Mouse (Mus musculus) intestine, embryonic 14.5 days (tissue): ENCODE data around the gene Serhl. TPM values are rescaled to one million over a fixed set of nuclear protein-coding genes. Genes with fewer than 3 reads are reported as not detected.

Experiments
- ATAC-seq: fragments of 200-750 bp; cut with Nextera tagmentation; replicated peaks from 2 replicates; pipeline ENCODE4 v1.8.0; 2017; ENCODE audit warnings: low read depth, moderate number of reproducible peaks, moderate TSS enrichment, moderate library complexity; ENCODE audit not compliant: low FRiP score, low TSS enrichment
- DNase-seq: peaks from one replicate; pipeline ENCODE4 v3.0.0-alpha.2; 2018; ENCODE audit warnings: low spot score
- H3K27ac ChIP-seq: fragments of 300-500 bp; sonication (generic); 2 replicates; pipeline ENCODE4 v1.5.1; 2014; ENCODE audit warnings: low read depth, mild to moderate bottlenecking, control low read depth
- H3K27me3 ChIP-seq: fragments of 300-500 bp; sonication (generic); replicated peaks from 2 replicates; pipeline ENCODE4 v1.6.1; 2014; ENCODE audit warnings: low read length, control low read depth; ENCODE audit not compliant: control insufficient read depth, insufficient read depth
- H3K36me3 ChIP-seq: fragments of 300-500 bp; sonication (generic); 2 replicates; pipeline ENCODE4 v1.6.1; 2014; ENCODE audit warnings: low read length, control low read depth; ENCODE audit not compliant: control insufficient read depth, insufficient read depth
- H3K4me1 ChIP-seq: fragments of 300-500 bp; sonication (generic); replicated peaks from 2 replicates; pipeline ENCODE4 v1.6.1; 2014; ENCODE audit warnings: low read length, control low read depth, mixed read lengths; ENCODE audit not compliant: control insufficient read depth, insufficient read depth
- H3K4me2 ChIP-seq: fragments of 300-500 bp; sonication (generic); 2 replicates; pipeline ENCODE4 v1.6.1; 2014; ENCODE audit warnings: low read length
- H3K4me3 ChIP-seq: fragments of 300-500 bp; sonication (generic); 2 replicates; pipeline ENCODE4 v1.5.1; 2014; ENCODE audit warnings: low read depth, low read length, control low read depth, mixed read lengths
- H3K9ac ChIP-seq: fragments of 300-500 bp; sonication (generic); 2 replicates; pipeline ENCODE4 v1.6.1; 2014; ENCODE audit warnings: mild to moderate bottlenecking, low read length
- H3K9me3 ChIP-seq: fragments of 300-500 bp; sonication (generic); 2 replicates; pipeline ENCODE4 v1.6.1; 2016; ENCODE audit warnings: low read length, control low read depth; ENCODE audit not compliant: control insufficient read depth
- WGBS: fragments of 180-500 bp; shearing (Covaris S2); extraction: QIAGEN DNeasy Blood & Tissue Kit; methylation state at CpG from one replicate; pipeline ENCODE4 v1.1.7; 2014; 5-methylcytosine and 5-hydroxymethylcytosine counted together
- polyA plus RNA-seq: library from polyadenylated mRNA; unstranded; fragments of >200 nt; fragmentation: Nextera tagmentation; extraction: Ambion mirVana; gene quantifications from 2 replicates; pipeline ENCODE4 v1.2.1, GENCODE M21; 2014

Gene Serhl
- polyA plus RNA-seq, 1 experiment from 2014 or later = 71.9 TPM

DNA sequence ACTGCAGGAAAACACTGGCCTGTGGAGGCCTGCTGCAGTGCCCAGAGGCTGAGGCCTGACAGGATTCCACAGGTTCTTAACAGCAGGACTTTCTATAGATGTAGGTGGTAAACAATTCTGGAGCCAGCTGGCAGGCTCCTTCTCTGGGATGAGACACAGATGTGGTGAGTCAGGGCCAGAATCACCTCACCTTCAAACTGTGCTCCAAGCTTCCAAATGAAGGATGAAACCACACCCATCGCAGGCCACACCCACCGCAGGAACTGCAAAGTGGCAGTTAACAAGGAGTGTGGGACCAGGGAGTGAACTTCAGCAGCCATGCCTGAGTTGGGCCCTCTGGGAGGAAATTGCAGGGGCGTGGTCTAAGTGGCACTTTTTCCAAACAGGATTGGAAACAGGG lies 1.6 kb downstream of the Serhl start:
- Histone ChIP-seq H3K4me1 (peaks cover 8% of the 10 kb centered on the region), H3K9me3 (no peaks in the 10 kb centered on the region), H3K36me3 (no peaks in the 10 kb centered on the region), H3K27me3 (0 out of 2 replicates have a peak, but pooled peaks cover 7% of the 10 kb centered on the region), H3K4me2 (no peak overlapping the region), H3K4me3 (no peak overlapping the region), H3K9ac (no peak overlapping the region), H3K27ac (no peak overlapping the region)
- ATAC-seq (0 out of 2 replicates have a peak, but pooled peaks have one; percentile 60), DNase-seq (no peak)
- WGBS = 36% methylated on average over 3 of the region's 3 CpGs

DNA sequence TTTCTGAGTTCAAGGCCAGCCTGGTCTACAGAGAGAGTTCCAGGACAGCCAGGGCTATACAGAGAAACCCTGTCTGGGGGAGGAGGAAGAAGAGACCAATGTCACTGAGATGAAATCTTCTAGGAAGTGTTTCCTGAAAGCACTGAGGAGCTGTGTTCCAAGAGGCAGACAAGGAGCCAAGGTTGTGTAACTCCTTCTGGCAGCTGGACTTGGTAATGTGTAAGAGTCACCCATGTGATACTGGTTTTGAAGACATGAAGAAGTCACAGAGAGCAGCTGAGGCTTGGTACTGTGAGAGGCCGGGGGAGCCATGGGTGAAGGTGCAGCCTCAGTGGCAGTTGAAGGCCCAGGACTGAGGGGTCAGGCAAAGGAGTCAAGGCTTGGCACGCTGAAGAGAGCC lies 4.4 kb downstream of the Serhl start:
- Histone ChIP-seq H3K9me3 (no peaks in the 10 kb centered on the region), H3K4me2 (no peak overlapping the region), H3K27me3 (0 out of 2 replicates have a peak, but pooled peaks cover 7% of the 10 kb centered on the region), H3K9ac (no peak overlapping the region), H3K36me3 (no peaks in the 10 kb centered on the region), H3K4me1 (peaks cover 8% of the 10 kb centered on the region; the same call in 1 of the 2 replicates), H3K4me3 (no peak overlapping the region), H3K27ac (no peak overlapping the region)
- DNase-seq (no peak), ATAC-seq (no peak)
- 88% methylated on average over 2 of the region's 2 CpGs for WGBS

DNA sequence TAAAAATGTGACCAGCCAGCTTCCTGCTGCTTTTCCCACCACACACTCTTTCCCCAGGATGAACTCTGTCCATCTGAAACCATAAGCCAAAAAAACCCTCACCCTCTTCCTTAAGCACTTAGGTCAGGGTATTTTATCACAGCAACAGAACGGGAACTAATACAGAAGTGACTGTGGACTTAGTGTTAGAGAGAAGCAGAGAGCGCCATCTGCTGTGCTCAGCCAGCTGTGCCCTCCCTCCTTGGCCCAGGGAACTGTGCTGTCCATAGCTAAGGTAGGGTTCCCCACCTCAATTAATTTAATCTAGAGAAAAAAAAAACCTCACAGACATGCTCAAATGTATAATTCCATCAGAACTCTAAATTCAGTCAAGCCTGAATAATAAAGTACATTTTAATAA lies 6.6 kb downstream of the Serhl start:
- Histone ChIP-seq H3K9ac (no peak overlapping the region), H3K9me3 (no peaks in the 10 kb centered on the region), H3K36me3 (no peaks in the 10 kb centered on the region), H3K4me3 (no peak overlapping the region), H3K4me1 (peaks cover 8% of the 10 kb centered on the region; the same call in 1 of the 2 replicates), H3K27ac (no peak overlapping the region), H3K27me3 (no peaks in the 10 kb centered on the region), H3K4me2 (no peak overlapping the region)
- no peak for DNase-seq
- 45% methylated on average over 2 of the region's 2 CpGs for WGBS
- ATAC-seq = no peak

DNA sequence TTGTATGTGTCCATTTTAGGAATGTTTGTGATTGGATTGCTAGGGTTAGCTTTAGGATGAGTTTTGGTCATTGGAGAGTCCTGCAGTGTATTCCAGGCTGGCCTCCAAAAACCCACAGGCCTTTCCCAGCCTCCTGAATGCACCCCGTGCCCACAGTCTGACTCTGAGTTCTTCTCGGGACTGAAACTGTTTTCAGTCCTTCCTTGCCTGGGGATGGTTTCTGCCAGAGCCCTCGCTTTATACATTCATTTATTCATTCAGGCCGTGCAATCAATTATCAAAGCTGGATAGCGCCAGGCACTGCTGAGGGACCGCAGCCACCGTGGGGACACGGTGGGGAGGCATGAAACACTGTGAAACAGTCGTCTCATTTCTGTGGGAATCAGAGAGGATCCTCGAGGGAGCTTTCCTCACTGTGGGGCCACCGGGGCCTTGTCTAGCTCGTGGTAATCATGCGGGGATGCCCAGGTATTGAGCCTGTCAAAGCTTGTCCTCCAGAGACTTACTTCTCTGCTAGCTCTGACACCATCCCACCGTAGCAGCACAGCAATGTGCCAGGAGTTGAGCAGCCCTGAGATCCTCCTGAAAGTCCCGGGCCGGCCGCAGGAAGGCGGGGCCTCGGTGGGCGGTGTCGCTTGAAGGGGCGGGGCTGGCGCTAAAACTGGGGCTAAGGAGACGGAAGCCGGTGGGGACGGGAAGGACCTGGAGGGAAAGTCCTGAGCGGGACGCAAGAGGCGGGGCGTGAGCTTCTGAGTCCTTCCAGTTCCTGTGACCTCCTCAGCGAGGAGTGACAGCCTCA lies 10.4 kb downstream of the Serhl start:
- H3K36me3 ChIP-seq = no peaks in the 10 kb centered on the region
- H3K4me2 ChIP-seq = peak overlapping the region; percentile 83
- DNase-seq = peak; percentile 95
- H3K9me3 ChIP-seq = no peaks in the 10 kb centered on the region
- 0 out of 2 replicates have a peak overlapping the region, but pooled peaks have one; percentile 67 for H3K27ac ChIP-seq
- 4% methylated on average over 31 of the region's 31 CpGs for WGBS
- peak overlapping the region; percentile 51 for H3K4me3 ChIP-seq
- peak; percentile 93 for ATAC-seq
- peaks cover 8% of the 10 kb centered on the region; the same call in 1 of the 2 replicates for H3K4me1 ChIP-seq
- no peaks in the 10 kb centered on the region for H3K27me3 ChIP-seq
- peak overlapping the region; percentile 62 for H3K9ac ChIP-seq

DNA sequence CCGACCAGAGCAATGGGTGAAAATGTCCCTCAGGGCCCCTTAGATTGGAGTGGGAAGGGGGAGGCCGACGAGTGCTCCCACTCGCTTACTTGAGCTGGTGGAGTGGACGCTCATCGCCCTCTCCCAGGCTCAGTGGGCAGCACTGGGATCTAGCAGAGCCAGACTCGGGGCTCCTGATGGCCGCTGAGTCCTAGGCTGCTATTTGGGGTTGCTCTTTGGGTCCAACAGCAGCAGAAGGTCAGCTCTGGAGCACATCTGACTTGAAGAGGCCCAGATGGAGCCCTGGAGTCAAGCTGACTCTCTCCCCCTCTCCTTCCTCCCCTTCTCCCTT lies 11.0 kb downstream of the Serhl start:
- no peaks in the 10 kb centered on the region for H3K27me3 ChIP-seq
- peak overlapping the region; percentile 51 for H3K4me3 ChIP-seq
- WGBS = 1% methylated on average over 8 of the region's 8 CpGs
- peaks cover 8% of the 10 kb centered on the region; the same call in 1 of the 2 replicates for H3K4me1 ChIP-seq
- ATAC-seq = peak; percentile 55
- peak overlapping the region; percentile 62 for H3K9ac ChIP-seq
- H3K4me2 ChIP-seq = peak overlapping the region; percentile 83
- no peaks in the 10 kb centered on the region for H3K9me3 ChIP-seq
- no peaks in the 10 kb centered on the region for H3K36me3 ChIP-seq
- no peak for DNase-seq
- H3K27ac ChIP-seq = 0 out of 2 replicates have a peak overlapping the region, but pooled peaks have one; percentile 67

DNA sequence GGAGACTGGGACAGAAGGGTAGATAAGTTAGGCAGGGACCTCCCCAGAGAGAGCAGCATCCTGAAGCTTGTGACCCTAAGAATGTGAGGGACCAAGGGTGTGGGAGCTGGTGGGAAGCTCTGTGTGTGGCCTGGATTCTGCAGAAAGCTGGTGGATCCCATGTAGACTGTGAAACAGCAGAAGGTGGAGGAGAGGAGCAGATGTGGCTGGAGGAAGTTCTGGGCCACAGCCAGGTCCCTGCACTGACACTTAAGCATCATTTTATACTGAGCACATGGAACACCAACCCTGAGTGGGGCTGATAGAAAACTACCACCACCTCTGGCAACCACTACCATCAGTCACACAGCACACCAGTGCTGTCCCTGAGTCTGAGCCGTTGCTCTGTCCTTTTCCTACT lies 13.8 kb downstream of the Serhl start:
- no peaks in the 10 kb centered on the region for H3K27me3 ChIP-seq
- H3K4me3 ChIP-seq = no peak overlapping the region
- WGBS = 72% methylated on average over 1 of the region's 1 CpGs
- no peaks in the 10 kb centered on the region for H3K36me3 ChIP-seq
- H3K4me2 ChIP-seq = no peak overlapping the region
- peaks cover 8% of the 10 kb centered on the region; the same call in 1 of the 2 replicates for H3K4me1 ChIP-seq
- no peak overlapping the region for H3K27ac ChIP-seq
- no peaks in the 10 kb centered on the region for H3K9me3 ChIP-seq
- DNase-seq = no peak
- no peak for ATAC-seq
- no peak overlapping the region for H3K9ac ChIP-seq

DNA sequence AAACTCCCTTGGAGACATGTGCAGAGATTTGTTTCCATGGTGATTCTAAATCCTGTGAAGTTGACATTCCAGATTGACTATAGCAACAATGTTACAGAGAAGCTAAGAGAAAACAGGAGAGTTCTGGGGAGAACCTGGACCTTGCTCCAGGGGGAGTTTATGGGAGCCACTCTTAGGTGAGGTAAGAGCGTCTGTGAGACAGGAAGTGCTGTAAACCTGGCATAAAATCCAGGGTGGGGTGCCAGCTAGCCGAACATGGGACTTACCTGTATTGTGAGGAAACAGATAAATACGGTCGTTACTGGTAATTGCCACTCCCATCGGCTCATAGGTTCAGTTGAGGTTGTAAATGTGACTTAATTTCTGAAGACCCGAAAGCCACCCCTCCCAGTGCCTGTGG lies 17.1 kb downstream of the Serhl start:
- H3K4me2 ChIP-seq = no peak overlapping the region
- H3K4me3 ChIP-seq = no peak overlapping the region
- DNase-seq = no peak
- no peaks in the 10 kb centered on the region for H3K9me3 ChIP-seq
- no peak overlapping the region for H3K9ac ChIP-seq
- 64% methylated on average over 6 of the region's 6 CpGs for WGBS
- H3K36me3 ChIP-seq = no peaks in the 10 kb centered on the region
- no peaks in the 10 kb centered on the region for H3K27me3 ChIP-seq
- H3K4me1 ChIP-seq = no peaks in the 10 kb centered on the region
- no peak for ATAC-seq
- H3K27ac ChIP-seq = no peak overlapping the region

DNA sequence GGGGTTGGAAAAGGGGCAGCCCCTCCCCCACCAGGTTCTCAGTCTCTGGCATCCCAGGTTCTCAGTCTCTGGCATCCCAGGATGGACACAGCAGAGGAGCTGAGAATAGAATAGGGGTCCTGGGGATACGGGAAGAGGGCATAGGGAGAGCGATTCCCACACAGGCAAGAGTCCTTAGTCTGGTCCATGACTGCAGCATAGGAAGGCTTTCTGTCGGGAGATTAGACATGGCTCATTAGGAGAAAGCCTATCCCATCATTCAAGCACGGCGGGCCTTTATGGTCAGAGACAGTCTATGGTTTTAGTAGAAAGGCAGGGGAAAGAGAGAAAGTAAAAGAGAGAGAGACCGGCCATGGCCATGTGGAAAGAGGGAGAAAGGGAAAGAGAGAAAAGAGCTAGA lies 18.5 kb downstream of the Serhl start:
- Histone ChIP-seq H3K36me3 (no peaks in the 10 kb centered on the region), H3K4me1 (no peaks in the 10 kb centered on the region), H3K4me2 (no peak overlapping the region), H3K27ac (no peak overlapping the region), H3K9ac (no peak overlapping the region), H3K9me3 (no peaks in the 10 kb centered on the region), H3K27me3 (no peaks in the 10 kb centered on the region), H3K4me3 (no peak overlapping the region)
- no peak for DNase-seq
- ATAC-seq = no peak
- WGBS = 74% methylated on average over 6 of the region's 6 CpGs

DNA sequence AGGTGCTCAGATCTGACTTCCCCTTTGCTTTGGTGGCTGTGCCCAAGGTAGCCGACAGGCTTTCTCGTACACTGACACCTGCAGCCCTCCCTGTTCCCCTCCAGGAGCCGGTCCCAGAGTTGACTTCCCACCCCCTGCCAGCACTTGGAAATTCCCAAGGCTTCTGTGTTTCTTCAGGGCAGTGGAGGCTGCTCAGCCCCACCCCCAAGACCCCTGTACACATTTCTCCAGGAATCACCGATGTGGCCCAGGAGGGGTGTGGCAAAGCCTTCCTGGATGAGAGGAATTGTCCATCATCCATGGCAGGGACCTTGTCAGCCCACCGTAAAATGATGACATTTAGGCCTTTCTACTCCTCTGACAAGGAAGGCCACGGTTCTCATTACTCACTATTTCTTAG lies 22.0 kb downstream of the Serhl start:
- Histone ChIP-seq H3K9ac (no peak overlapping the region), H3K27me3 (no peaks in the 10 kb centered on the region), H3K4me1 (peaks cover 4% of the 10 kb centered on the region; the same call in 1 of the 2 replicates), H3K4me3 (no peak overlapping the region), H3K27ac (no peak overlapping the region), H3K36me3 (peaks cover 15% of the 10 kb centered on the region), H3K4me2 (no peak overlapping the region), H3K9me3 (no peaks in the 10 kb centered on the region)
- WGBS = 38% methylated on average over 6 of the region's 6 CpGs
- DNase-seq = no peak
- no peak for ATAC-seq
